Mouse (Mus musculus): ENCODE data around the gene Gm10803.

The Gm10803 gene

GRCm38 (mm10) chr2:93592164-93592790, 31.9 kb downstream of the Gm10803 start:
- no peak for DNase-seq (ENCODE audit: low spot score)

- no peak for DNase-seq (ENCODE audit: low spot score)
These were observed 32.8 kb downstream of the Gm10803 start for GRCm38 (mm10) chr2:93593121-93593520.

- no peak for DNase-seq (ENCODE audit: low spot score)
These were observed 36.8 kb downstream of the Gm10803 start for GRCm38 (mm10) chr2:93597145-93597544.

GRCm38 (mm10) chr2:93599731-93600130, 39.4 kb downstream of the Gm10803 start:
- no peak for DNase-seq (ENCODE audit: low spot score)

- DNase-seq (ENCODE audit: low spot score) = no peak
These were observed 44.4 kb downstream of the Gm10803 start for GRCm38 (mm10) chr2:93604601-93605285.

GRCm38 (mm10) chr2:93608800-93609199, 48.4 kb downstream of the Gm10803 start:
- no peak for DNase-seq (ENCODE audit: low spot score)

- no peak for DNase-seq (ENCODE audit: low spot score)
These were observed 52.7 kb downstream of the Gm10803 start for GRCm38 (mm10) chr2:93613020-93613419.
